Mouse (Mus musculus): ENCODE data around the gene Parva. TPM values are rescaled to one million over a fixed set of nuclear protein-coding genes. Genes with fewer than 3 reads are reported as not detected.
A peak's percentile ranks its signal among the peaks of the same experiment; 100 is the strongest.

Parva gene
- polyA plus RNA-seq, 1 experiment from 2014 or later: 105 TPM

DNA sequence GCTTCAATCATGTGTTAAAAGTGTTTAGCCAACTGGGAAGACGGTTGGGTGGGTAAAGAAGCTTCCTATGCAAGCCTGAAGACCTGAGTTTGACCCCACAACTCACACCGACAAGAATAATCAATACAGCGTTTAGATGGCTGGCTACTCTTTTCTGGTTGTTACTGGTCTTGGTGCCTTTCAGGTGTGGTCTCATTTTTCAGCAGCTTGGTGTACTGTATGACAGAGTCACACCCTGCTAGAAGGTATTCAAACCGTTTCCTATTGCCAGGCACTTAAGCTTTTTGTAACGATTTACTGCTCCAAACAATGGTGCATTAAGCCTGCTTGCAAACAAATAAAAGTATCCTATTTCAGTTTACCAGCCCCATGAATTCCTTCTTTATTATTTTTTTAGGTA lies 25.2 kb downstream of the Parva start:
- 0 out of 2 replicates have a peak overlapping the region, but pooled peaks have one; percentile 21 for H3K27ac ChIP-seq (ENCODE audit: low read depth)
- 35% methylated on average over 5 of the region's 5 CpGs for WGBS

DNA sequence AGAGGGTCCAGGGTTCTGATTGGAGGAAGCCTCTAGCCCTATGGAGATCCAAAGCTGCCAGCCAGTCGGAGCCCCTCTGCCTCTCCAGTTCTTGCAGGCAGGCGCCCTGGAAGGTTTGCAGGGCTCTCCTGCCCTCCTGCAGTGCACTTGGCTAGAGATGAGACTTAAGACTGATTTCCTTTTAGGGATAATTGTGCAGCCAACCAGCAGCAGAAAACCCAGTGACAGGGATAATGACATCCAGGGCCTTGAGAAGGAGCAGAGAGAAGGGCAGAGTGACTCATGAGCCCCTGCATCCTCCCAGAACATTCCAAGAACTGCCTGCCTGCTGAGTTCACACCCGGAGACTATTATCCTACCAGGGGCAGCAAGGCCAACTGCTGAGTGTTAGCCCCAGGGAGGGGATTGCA lies 26.5 kb downstream of the Parva start:
- peak; percentile 88 for ATAC-seq (ENCODE audit: insufficient read depth)
- Histone ChIP-seq H3K36me3 (ENCODE audit: insufficient read depth) (no peaks in the 10 kb centered on the region), H3K9me3 (ENCODE audit: low read depth, low read length) (no peaks in the 10 kb centered on the region), H3K4me2 (no peak overlapping the region), H3K4me3 (ENCODE audit: low read depth, low read length) (no peak overlapping the region), H3K4me1 (ENCODE audit: insufficient read depth) (peaks cover 19% of the 10 kb centered on the region), H3K27me3 (ENCODE audit: insufficient read depth, low read length) (no peaks in the 10 kb centered on the region), H3K9ac (peak overlapping the region; percentile 13; the same call in 1 of the 2 replicates), H3K27ac (ENCODE audit: low read depth) (peak overlapping the region; percentile 88)
- peak; percentile 68 for DNase-seq
- whole genome bisulfite sequencing: 19% methylated on average over 3 of the region's 3 CpGs
- TF ChIP-seq CTCF (IDR thresholded peaks at IDR 0.05; ENCODE audit: low read depth): no peak

More for the DNA sequence above, 25.2 kb downstream of the Parva start:
- DNase-seq (no peak), ATAC-seq (ENCODE audit: insufficient read depth) (no peak)
- H3K27me3 ChIP-seq (ENCODE audit: insufficient read depth, low read length): no peaks in the 10 kb centered on the region
- peaks cover 12% of the 10 kb centered on the region; the same call in 1 of the 2 replicates for H3K4me1 ChIP-seq (ENCODE audit: insufficient read depth)
- no peak overlapping the region for H3K4me2 ChIP-seq
- no peak overlapping the region for H3K4me3 ChIP-seq (ENCODE audit: low read depth, low read length)
- no peak overlapping the region for H3K9ac ChIP-seq
- no peaks in the 10 kb centered on the region for H3K9me3 ChIP-seq (ENCODE audit: low read depth, low read length)
- no peak for TF ChIP-seq CTCF (IDR thresholded peaks at IDR 0.05; ENCODE audit: low read depth)
- H3K36me3 ChIP-seq (ENCODE audit: insufficient read depth): no peaks in the 10 kb centered on the region

DNA sequence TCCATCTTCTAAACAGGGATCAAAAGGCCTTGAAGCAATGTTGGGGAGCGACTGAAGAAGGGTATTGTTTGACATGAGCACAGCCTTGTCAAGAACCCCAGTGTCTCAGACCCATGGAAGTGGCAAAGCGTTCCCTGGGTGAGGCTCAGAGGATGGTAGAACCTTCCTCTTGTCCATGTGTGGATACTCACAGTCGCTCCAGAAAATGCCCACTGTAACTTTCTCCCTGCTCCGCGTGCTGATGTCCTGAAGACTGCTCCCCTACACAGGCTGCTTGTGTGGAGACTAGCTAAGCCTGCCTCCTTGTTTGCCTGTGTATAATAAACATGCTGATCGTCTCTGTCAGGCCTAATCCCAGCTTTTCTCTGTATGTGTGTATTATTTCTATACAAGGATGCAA lies 27.1 kb downstream of the Parva start:
- Histone ChIP-seq H3K27me3 (ENCODE audit: insufficient read depth, low read length) (no peaks in the 10 kb centered on the region), H3K9ac (no peak overlapping the region), H3K4me1 (ENCODE audit: insufficient read depth) (peaks cover 19% of the 10 kb centered on the region), H3K4me2 (no peak overlapping the region), H3K9me3 (ENCODE audit: low read depth, low read length) (no peaks in the 10 kb centered on the region), H3K4me3 (ENCODE audit: low read depth, low read length) (no peak overlapping the region), H3K36me3 (ENCODE audit: insufficient read depth) (no peaks in the 10 kb centered on the region), H3K27ac (ENCODE audit: low read depth) (peak overlapping the region; percentile 88)
- 55% methylated on average over 6 of the region's 6 CpGs for WGBS
- DNase-seq (no peak), ATAC-seq (ENCODE audit: insufficient read depth) (no peak)
- TF ChIP-seq CTCF (IDR thresholded peaks at IDR 0.05; ENCODE audit: low read depth): no peak

- Histone ChIP-seq H3K9ac (no peak overlapping the region), H3K9me3 (ENCODE audit: low read depth, low read length) (no peaks in the 10 kb centered on the region), H3K4me1 (ENCODE audit: insufficient read depth) (peaks cover 19% of the 10 kb centered on the region), H3K27ac (ENCODE audit: low read depth) (peak overlapping the region; percentile 88), H3K4me2 (no peak overlapping the region), H3K36me3 (ENCODE audit: insufficient read depth) (no peaks in the 10 kb centered on the region), H3K27me3 (ENCODE audit: insufficient read depth, low read length) (no peaks in the 10 kb centered on the region), H3K4me3 (ENCODE audit: low read depth, low read length) (no peak overlapping the region)
- ATAC-seq (ENCODE audit: insufficient read depth) (no peak), DNase-seq (no peak)
- no peak for TF ChIP-seq CTCF (IDR thresholded peaks at IDR 0.05; ENCODE audit: low read depth)
- WGBS: 88% methylated on average over 2 of the region's 2 CpGs
Measured at GRCm38 (mm10) chr7:112454951-112455350, 27.6 kb downstream of the Parva start.

DNA sequence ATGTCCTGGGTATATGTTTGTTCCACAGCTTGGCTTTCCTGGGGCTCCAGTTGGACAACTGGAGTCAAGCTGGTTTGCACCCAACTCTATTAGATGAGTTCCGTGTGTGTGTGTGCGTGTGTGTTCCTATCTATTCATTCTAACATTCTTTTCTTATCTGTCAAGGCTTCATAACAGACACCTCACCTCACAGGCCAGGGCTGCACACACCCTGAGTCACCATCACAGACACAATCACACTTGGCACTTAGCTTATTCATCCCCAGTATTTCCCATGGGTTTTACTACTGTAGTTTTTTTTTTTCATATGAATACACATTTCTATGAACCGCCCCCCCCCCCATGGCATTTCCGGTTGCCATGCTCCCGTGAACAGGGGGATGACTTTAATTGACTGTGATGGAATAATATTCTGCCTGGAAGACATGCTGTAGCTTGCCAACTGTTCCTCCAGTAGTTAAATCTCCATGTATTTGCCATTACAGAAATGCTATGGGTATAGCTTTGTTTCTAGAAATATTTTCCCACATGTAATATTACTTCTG lies 28.3 kb downstream of the Parva start:
- no peak overlapping the region for H3K4me3 ChIP-seq (ENCODE audit: low read depth, low read length)
- no peaks in the 10 kb centered on the region for H3K9me3 ChIP-seq (ENCODE audit: low read depth, low read length)
- no peaks in the 10 kb centered on the region for H3K36me3 ChIP-seq (ENCODE audit: insufficient read depth)
- H3K27ac ChIP-seq (ENCODE audit: low read depth): no peak overlapping the region
- H3K4me1 ChIP-seq (ENCODE audit: insufficient read depth): peaks cover 19% of the 10 kb centered on the region
- ATAC-seq (ENCODE audit: insufficient read depth): no peak
- no peak for DNase-seq
- no peak for TF ChIP-seq CTCF (IDR thresholded peaks at IDR 0.05; ENCODE audit: low read depth)
- no peak overlapping the region for H3K4me2 ChIP-seq
- 56% methylated on average over 5 of the region's 5 CpGs for WGBS
- no peak overlapping the region for H3K9ac ChIP-seq
- H3K27me3 ChIP-seq (ENCODE audit: insufficient read depth, low read length): no peaks in the 10 kb centered on the region

- no peak for TF ChIP-seq CTCF (IDR thresholded peaks at IDR 0.05; ENCODE audit: low read depth)
- Histone ChIP-seq H3K4me1 (ENCODE audit: insufficient read depth) (peaks cover 19% of the 10 kb centered on the region), H3K4me3 (ENCODE audit: low read depth, low read length) (no peak overlapping the region), H3K27ac (ENCODE audit: low read depth) (no peak overlapping the region), H3K27me3 (ENCODE audit: insufficient read depth, low read length) (no peaks in the 10 kb centered on the region), H3K4me2 (no peak overlapping the region), H3K36me3 (ENCODE audit: insufficient read depth) (no peaks in the 10 kb centered on the region), H3K9ac (no peak overlapping the region), H3K9me3 (ENCODE audit: low read depth, low read length) (no peaks in the 10 kb centered on the region)
- ATAC-seq (ENCODE audit: insufficient read depth) (no peak), DNase-seq (no peak)
- WGBS: 81% methylated on average over 4 of the region's 4 CpGs
Measured at GRCm38 (mm10) chr7:112457373-112457772, 30.1 kb downstream of the Parva start.

GRCm38 (mm10) chr7:112457920-112458319 lies 30.6 kb downstream of the Parva start:
- Histone ChIP-seq H3K27me3 (ENCODE audit: insufficient read depth, low read length) (no peaks in the 10 kb centered on the region), H3K36me3 (ENCODE audit: insufficient read depth) (no peaks in the 10 kb centered on the region), H3K9ac (no peak overlapping the region), H3K4me2 (no peak overlapping the region), H3K9me3 (ENCODE audit: low read depth, low read length) (no peaks in the 10 kb centered on the region), H3K27ac (ENCODE audit: low read depth) (no peak overlapping the region), H3K4me3 (ENCODE audit: low read depth, low read length) (no peak overlapping the region), H3K4me1 (ENCODE audit: insufficient read depth) (peaks cover 19% of the 10 kb centered on the region)
- no peak for ATAC-seq (ENCODE audit: insufficient read depth)
- no peak for DNase-seq
- WGBS: 79% methylated on average over 4 of the region's 4 CpGs
- no peak for TF ChIP-seq CTCF (IDR thresholded peaks at IDR 0.05; ENCODE audit: low read depth)
